Comparison of ENCODE assay signal across 10 mouse cellular contexts in the genomic region with DNA sequence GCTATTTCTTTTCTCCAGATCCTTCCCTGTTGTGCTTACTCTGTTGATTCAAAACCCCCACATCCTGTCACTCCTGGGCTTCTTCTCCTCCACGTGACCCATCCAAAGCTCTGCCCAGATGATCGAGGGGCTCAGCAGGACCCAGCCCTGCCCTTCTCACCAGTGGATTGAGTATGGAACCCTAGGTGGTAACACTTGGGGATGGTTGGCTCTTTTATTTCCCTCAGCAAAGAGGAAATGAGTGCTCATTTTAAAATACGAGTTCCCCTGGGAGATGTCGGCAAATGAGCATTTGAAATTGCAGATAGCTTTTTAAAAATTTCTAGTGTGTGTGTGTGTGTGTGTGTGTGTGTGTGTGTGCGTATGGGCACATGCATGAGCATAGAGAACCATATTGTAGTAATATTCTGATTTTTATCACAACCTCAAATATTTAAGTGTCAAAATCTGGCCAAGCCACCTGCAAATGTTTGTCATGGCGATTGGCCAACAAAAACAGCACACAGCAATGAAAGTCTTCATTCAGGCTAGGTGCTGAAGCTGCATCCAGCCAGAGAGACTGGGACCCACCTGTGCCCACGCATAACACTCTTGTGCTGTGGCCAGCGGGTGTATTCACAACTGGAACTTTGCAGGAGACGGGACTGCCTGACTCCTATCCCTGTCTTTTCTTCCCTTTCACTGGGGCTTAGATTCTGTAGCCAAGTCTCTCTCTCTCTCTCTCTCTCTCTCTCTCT.
DNase-seq lines count a peak whose midpoint lies in the region; ATAC-seq lines count a peak whose summit lies in the region.
"Had no signal": no experiment of that assay in that cellular context is flagged by ENCODE, and none has a peak within 500 bp of the region (broad histone marks: within the 10 kb centered on the region; RNA-seq: fewer than 3 reads in every experiment).

No protein-coding gene starts in this region.

- no peaks in the 10 kb centered on the region; the same call in 1 of the 2 replicates for H3K27me3 ChIP-seq in neural tube, embryonic 12.5 days (replicated peaks)
- H3K27me3 ChIP-seq in limb, embryonic 11.5 days (ENCODE audit: control insufficient read depth, insufficient read depth, low read length) = no peaks in the 10 kb centered on the region
- H3K27me3 ChIP-seq in stomach, embryonic 15.5 days (replicated peaks) = no peaks in the 10 kb centered on the region
- H3K27me3 ChIP-seq: hindbrain, embryonic 13.5 days had no signal

- no peak overlapping the region for H3K27ac ChIP-seq in neural tube, embryonic 12.5 days
- peak overlapping the region; percentile 60 for H3K27ac ChIP-seq in limb, embryonic 11.5 days (replicated peaks; ENCODE audit: low read depth, low read length)
- no peak overlapping the region for H3K27ac ChIP-seq in stomach, embryonic 15.5 days
- H3K27ac ChIP-seq: hindbrain, embryonic 13.5 days had no signal

- peaks cover 34% of the 10 kb centered on the region; the same call in 1 of the 2 replicates for H3K4me1 ChIP-seq in neural tube, embryonic 12.5 days
- peaks cover 49% of the 10 kb centered on the region for H3K4me1 ChIP-seq in limb, embryonic 11.5 days (ENCODE audit: control insufficient read depth, insufficient read depth, low read length)
- peaks cover 10% of the 10 kb centered on the region for H3K4me1 ChIP-seq in stomach, embryonic 15.5 days

- peak overlapping the region; percentile 12; the same call in 1 of the 2 replicates for H3K4me2 ChIP-seq in neural tube, embryonic 12.5 days (replicated peaks)
- no peak overlapping the region for H3K4me2 ChIP-seq in limb, embryonic 11.5 days (ENCODE audit: low read depth, severe bottlenecking)
- H3K4me2 ChIP-seq in stomach, embryonic 15.5 days = 0 out of 2 replicates have a peak overlapping the region, but pooled peaks have one; percentile 13
- H3K4me2 ChIP-seq: hindbrain, embryonic 13.5 days had no signal

- 43% methylated on average over 9 of the region's 9 CpGs for WGBS in neural tube, embryonic 12.5 days
- WGBS in limb, embryonic 11.5 days = 41% methylated on average over 9 of the region's 9 CpGs
- WGBS in stomach, embryonic 15.5 days = 46% methylated on average over 9 of the region's 9 CpGs

- no peak overlapping the region for H3K4me3 ChIP-seq in neural tube, embryonic 12.5 days
- no peak overlapping the region for H3K4me3 ChIP-seq in limb, embryonic 11.5 days (ENCODE audit: low read depth, low read length)
- H3K4me3 ChIP-seq in stomach, embryonic 15.5 days (replicated peaks) = no peak overlapping the region
- H3K4me3 ChIP-seq: hindbrain, embryonic 13.5 days had no signal

- ATAC-seq in neural tube, embryonic 12.5 days (ENCODE audit: low FRiP score, low read depth) = no peak
- no peak for ATAC-seq in limb, embryonic 11.5 days (ENCODE audit: insufficient number of reproducible peaks, low FRiP score, low TSS enrichment, low read depth)
- no peak for ATAC-seq in stomach, embryonic 15.5 days (ENCODE audit: insufficient read depth, low FRiP score, low read depth)

- no peak overlapping the region for H3K9ac ChIP-seq in neural tube, embryonic 12.5 days
- H3K9ac ChIP-seq in limb, embryonic 11.5 days (ENCODE audit: low read length) = no peak overlapping the region
- H3K9ac ChIP-seq in stomach, embryonic 15.5 days = no peak overlapping the region
- H3K9ac ChIP-seq: hindbrain, embryonic 13.5 days had no signal

- peak; percentile 18 to 26 for DNase-seq in cerebellum, postnatal 10 days
- no peak for DNase-seq in cerebellum, adult 11-12 months
- DNase-seq in neural tube, embryonic 10.5 days (ENCODE audit: extremely low spot score, low spot score) = no peak
- no peak for DNase-seq in limb, embryonic 11.5 days (ENCODE audit: low spot score)
- DNase-seq in left cerebral cortex, adult 8-10 months (ENCODE audit: low spot score in 2 of 2) = no peak
- DNase-seq in cerebellum, adult 11 months = no peak
- DNase-seq: adrenal gland, postnatal 36 days had no signal

- H3K9me3 ChIP-seq in neural tube, embryonic 12.5 days = no peaks in the 10 kb centered on the region
- H3K9me3 ChIP-seq in limb, embryonic 11.5 days (ENCODE audit: control insufficient read depth, low read length) = no peaks in the 10 kb centered on the region
- no peaks in the 10 kb centered on the region for H3K9me3 ChIP-seq in stomach, embryonic 15.5 days
- H3K9me3 ChIP-seq: hindbrain, embryonic 13.5 days had no signal

- H3K36me3 ChIP-seq in neural tube, embryonic 12.5 days = no peaks in the 10 kb centered on the region
- no peaks in the 10 kb centered on the region for H3K36me3 ChIP-seq in limb, embryonic 11.5 days (ENCODE audit: control insufficient read depth, insufficient read depth, low read length)
- H3K36me3 ChIP-seq in stomach, embryonic 15.5 days = no peaks in the 10 kb centered on the region
- H3K36me3 ChIP-seq: hindbrain, embryonic 13.5 days had no signal

Comparison
In these comparisons a context has a peak if more than half of its experiments do, and no peak if none do; other contexts are left out.
1. DNase-seq: peak in cerebellum, postnatal 10 days (2 of 2); none in cerebellum, adult 11-12 months (single experiment), neural tube, embryonic 10.5 days (single experiment), limb, embryonic 11.5 days (single experiment), left cerebral cortex, adult 8-10 months (0 of 2) and cerebellum, adult 11 months (single experiment).